Mouse (Mus musculus) telencephalon, adult 2 months (tissue): Measurements from ENCODE around the gene Znhit3.

Source experiments
- DNase-seq: peaks from one replicate; pipeline ENCODE4 v3.0.0-alpha.2; 2011; ENCODE audit warnings: low read depth, low spot score

The Znhit3 gene

DNA sequence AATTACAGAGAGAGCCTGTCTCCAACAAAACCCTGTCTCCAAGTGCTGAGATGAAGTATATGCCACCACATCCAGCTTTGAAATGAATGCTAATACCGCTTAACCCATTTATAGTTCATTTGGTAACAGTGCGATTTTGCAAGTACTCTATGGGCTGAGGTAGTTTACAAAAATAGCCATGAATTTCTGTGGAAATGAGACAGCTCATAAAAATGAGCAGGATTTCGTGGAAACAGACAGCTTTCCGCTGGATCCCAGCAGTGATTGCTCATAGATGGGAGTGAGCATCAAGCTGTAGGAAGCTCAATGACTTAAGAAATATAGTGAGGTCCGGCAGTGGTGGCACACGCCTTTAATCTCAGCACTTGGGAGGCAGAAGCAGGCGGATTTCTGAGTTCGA lies 4.8 kb upstream of the Znhit3 start:
- DNase-seq = no peak

DNA sequence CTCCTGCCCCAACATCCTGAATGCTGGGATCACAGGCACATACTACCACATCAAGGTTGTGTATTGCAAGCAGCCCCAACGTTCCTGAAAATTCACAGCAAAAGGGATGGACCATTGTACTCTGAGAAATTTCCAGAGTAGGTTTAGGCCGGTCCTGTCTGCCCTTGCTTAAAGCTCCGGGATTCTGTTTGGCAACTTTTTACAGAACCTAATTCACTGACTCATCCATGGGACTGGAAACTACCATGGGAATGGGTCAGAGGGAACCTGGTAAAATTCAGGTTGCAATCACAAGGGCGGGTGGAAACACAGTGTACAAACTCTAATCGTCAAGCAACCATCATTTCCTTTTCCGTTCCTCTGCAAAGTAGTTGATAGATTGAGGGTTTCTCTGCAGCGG lies 3.8 kb upstream of the Znhit3 start:
- DNase-seq = no peak

GRCm38 (mm10) chr11:84919276-84919675 lies 3.1 kb upstream of the Znhit3 start:
- DNase-seq = no peak

GRCm38 (mm10) chr11:84918425-84918824 lies 2.3 kb upstream of the Znhit3 start:
- DNase-seq = no peak

DNA sequence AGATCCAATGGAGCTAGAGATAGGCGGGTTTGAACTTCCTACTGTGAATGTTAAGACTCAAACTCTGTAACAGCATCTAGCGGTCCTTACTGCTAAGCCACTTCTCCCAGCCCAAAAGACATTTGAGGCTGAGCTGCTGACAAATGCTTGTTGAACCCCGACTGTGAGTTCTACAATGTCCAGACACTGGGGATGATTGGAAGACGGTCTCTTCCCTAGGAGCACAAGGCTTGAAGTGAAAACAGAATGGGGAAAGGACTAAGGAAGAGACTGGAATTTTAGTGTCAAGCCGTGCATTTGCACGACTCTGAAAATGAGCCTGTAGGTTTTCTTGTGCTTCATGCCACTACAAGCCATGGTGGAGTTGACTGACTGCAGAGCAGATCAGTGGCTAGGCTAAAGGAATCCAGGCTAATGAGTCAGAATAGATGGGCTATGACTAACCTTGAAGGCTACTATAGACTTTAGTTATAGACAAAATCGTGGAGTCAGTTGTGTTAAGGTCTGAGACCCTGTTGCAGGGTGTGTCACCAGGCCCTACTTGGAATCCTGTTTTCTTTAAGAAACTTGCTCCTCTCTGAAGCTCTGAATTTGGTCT lies 636 bp upstream of the Znhit3 start:
- no peak for DNase-seq

DNA sequence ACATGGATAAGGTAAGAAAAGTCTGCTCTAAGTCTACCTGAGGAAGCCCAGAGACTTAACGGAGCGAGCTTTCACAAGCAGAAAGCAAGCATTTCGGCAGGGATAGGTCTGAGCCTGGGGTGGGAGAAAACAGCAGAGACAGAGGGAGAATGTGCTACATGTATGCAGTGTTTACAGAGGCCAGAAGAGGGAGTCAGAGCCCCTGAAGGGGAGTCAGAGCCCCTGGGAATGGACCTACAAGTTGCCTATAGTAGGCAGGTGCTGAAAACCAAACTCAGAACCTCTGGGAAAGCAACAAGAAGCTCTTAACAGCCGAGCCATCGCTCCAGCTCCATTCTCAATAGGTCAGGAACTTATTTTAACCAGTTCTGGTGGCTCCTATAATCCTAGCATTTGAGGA lies 1.5 kb downstream of the Znhit3 start:
- DNase-seq = no peak

DNA sequence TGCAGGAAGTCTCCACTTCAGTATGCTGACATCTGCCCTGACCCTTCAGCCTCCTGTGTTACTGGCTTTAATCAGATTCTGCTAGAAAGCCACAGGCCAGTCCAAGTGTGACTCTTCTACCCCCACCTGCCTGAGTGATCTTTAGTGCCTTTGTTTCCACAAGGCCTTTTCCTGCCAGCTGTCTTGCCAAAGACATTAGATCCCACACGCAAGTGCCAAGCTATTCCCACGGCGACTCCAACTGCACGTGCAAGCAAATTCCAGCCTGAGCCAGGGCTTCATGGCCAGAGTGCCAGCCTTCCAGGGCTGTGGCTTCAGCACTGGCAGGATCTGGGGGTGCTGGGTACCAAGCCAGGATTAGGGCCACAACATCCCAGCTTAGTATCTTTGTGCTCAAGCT lies 5.8 kb downstream of the Znhit3 start:
- no peak for DNase-seq

DNA sequence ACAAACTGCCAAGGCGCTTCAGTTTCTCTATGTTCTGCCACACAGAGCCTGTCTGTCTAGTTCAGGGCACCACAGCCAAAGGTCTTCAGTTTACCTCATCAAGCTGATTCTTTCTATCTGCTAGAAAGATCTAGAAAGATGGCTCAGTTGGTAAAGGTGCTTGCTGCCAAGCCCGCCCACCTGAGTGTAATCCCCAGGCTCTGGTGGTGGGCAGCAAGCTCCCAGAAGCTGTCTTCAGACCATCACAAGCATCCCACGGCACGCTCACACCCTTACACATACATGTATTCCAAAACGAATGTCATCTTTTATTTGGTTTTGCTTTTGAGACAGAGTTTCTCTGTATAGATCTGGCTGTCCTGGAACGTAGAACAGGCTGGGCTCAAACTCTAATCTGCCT lies 7.7 kb downstream of the Znhit3 start:
- peak; percentile 53 for DNase-seq

DNA sequence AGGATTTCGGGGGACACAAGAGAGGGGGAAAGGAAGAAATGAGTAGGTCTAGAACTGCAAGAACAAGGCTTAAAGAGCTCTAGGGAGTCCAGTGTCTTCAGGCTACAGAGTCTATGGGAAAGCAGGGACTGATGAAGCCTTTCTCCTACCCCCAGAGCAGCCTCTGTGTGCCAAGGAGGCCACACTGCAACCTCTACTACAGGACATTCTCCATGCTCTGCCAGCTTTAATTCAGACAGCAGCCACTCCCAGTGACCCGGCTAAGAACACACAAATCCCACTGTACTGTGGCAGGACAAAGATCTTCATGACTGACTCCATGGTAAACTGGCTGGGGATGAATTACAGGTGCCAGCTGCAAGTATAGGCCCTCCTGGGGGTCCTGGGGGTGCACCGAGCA lies 9.1 kb downstream of the Znhit3 start:
- DNase-seq = no peak

- peak; percentile 72 for DNase-seq
Observed at GRCm38 (mm10) chr11:84904597-84905144, 11.5 kb downstream of the Znhit3 start.

GRCm38 (mm10) chr11:84893113-84893512 lies 23.1 kb downstream of the Znhit3 start:
- no peak for DNase-seq

DNA sequence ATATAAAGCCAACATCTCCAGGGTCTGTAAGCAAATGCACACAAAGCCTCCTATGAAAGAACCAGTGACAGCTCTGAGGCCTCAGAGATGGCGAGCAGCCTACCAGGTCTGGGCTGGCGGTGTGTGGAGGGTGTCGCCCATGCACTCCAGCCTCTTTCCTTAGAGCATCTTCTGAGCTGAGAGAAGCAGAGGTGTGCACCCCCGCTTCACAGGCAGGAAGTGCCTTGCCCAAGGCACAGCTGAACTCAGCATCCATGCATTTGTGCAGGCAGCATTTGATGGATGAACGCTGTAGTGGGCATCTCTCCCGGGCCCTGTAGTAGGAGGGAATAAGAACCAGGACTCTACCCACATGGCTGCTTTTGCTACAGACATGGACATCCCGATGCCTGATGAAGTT lies 24.5 kb downstream of the Znhit3 start:
- no peak for DNase-seq

DNA sequence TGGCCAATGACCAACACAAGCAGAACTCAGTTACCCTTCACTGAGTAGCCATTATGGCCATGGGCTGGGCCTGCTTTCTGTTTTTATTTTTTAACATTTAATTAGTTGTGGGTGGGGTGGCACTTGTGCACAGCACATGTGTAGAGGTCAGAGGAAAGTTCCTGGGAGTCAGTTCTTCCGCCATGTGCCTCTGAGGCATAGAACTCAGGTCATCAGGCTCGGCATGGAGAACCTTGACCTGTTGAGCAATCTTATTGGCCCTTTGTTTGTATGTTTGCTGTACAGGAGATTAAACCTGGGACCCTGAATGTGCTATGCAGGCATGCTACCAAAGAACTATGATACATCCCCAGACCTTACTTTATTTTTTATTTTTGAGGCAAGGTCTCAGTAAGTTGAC lies 26.7 kb downstream of the Znhit3 start:
- DNase-seq = no peak

- DNase-seq = no peak
Observed at GRCm38 (mm10) chr11:84888025-84888424, 28.1 kb downstream of the Znhit3 start.

- DNase-seq = no peak
Observed at GRCm38 (mm10) chr11:84886767-84887511, 29.2 kb downstream of the Znhit3 start.

DNA sequence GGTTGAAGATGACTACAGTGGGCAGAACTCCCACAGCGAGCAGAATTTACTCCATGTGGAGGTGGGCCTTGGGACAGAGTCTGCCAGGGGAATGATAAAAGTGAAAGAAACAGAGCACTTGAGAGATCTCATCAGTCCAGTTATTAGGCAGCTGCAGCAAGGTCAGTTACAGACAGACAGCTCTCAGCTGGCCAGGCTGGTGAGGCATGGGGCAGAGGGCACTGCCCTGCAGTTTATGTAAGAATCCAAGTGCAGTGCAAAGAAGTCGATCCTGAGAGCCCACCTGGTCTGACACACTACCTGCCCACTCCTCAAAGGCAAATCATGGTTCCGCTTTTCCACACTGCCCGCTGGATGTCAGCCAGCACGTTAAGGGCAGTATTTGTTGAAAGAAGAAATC lies 29.9 kb downstream of the Znhit3 start:
- no peak for DNase-seq

- DNase-seq = no peak
Observed at GRCm38 (mm10) chr11:84885238-84885637, 30.9 kb downstream of the Znhit3 start.

DNA sequence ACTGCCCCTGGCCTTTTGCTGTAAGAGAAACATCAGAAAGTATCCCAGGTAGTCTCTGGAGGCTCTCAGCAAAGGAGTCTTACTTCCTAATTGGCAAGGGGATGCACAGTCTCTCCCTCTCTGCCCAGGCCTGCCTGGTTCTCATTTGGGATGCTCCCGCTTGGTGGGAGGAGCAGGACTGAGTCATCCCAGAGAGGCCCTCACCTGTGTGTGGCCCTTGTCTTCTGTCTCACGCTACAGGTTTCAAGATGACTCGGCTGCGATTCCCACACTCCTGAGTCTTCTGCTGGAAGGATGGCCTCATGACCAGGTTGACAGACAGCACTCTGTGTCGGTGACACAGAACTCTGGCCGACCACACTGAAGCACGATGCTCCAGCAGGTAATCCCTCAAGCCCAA lies 33.8 kb downstream of the Znhit3 start:
- DNase-seq = no peak

DNA sequence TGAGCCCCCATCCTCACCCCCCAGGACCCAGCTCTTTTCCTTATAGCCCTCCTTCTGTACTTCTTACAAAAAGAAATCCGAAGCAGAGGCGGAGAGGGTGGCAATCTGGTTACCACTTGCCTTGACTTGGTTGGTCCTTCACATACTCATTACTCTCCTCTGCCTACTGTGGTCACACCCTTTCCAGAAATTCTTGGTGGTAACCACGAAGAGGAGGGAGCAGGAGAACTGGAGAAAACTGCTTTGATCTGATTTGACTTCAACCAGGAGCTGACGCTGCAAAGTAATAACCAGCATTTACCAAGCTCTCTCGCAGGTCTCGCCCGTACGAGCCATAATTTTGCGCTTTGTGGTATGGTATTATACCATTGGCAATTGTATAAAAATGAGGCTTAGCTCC lies 35.2 kb downstream of the Znhit3 start:
- DNase-seq = no peak

DNA sequence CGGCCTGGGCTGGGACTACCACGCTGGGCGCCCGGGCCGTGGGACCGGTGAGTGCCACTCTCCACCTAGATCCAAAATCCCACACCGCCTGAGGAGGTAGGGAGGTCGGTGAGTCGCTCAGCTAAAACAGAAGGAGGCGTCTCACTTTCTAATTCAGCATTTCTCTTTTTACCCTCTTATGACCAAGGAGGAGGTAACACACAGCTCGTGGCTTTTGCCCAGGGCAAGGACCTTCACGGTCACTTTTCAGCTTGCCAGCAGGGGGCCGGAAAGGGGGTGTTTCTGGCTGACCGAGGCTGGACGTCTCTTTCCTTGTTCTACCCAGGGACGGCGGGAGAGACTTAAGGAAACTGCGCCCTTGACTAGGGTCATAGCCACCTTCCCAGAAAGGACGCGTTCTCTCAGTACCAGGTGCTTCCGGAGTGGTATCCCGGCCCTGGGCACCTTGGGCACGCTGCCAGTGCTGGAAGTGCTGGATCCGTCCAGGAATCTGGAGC lies 35.7 kb downstream of the Znhit3 start:
- no peak for DNase-seq

DNA sequence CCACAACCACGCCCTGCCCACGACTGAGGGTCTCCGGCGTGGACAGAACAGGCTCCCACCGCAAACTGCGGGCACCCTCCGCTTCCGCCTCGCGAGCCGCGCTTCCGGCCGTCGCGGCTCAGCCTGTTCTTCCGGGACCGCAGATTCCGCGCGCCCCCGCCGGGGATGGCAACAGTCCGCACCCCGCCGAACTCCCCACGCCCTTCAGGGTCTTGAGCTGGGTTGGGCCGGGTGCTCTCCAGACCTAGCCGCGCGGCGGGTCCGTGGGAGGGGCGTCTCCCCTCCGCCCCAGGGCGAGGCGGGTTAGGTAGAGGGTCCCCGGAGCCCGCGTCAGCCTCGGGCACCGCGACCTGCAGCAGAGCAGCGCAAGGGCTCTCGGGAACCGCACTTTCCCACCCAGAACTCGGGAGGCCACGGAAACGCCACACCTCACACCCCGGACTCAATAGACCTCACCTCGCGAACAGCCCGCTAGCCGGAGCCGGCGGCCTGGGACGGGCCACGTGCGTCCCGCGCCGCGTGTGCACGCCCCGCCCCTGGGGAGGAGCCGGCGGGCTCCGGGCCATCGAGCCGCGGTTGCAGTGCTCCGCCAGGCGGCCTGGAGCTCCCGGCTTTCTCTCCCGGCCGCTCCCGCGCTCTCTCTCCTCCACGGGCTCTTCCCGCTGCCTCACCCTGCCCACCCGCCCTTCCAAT lies 36.2 kb downstream of the Znhit3 start, which contains the start of the genes Myo19 and Pigw:
Gene Myo19, plus strand, starts transcription at position 377 of the 693 bp plus-strand sequence.
Gene Pigw, minus strand, starts transcription at position 514 of the 693 bp plus-strand sequence.
- DNase-seq = no peak
